Mouse (Mus musculus) myocyte (in vitro differentiated cells): ENCODE measurements around the gene Mtss1l.

ENCODE experiments used
- POLR2A ChIP-seq: IDR thresholded peaks from one replicate; pipeline ENCODE4 v1.6.1; 2011; ENCODE audit warnings: low read depth, mild to moderate bottlenecking, control low read depth, moderate library complexity; ENCODE audit not compliant: insufficient read length
- TCF12 ChIP-seq: IDR thresholded peaks from one replicate; pipeline ENCODE4 v1.6.1; 2011; ENCODE audit warnings: mild to moderate bottlenecking, control low read depth; ENCODE audit not compliant: poor library complexity, insufficient read depth, severe bottlenecking

DNA sequence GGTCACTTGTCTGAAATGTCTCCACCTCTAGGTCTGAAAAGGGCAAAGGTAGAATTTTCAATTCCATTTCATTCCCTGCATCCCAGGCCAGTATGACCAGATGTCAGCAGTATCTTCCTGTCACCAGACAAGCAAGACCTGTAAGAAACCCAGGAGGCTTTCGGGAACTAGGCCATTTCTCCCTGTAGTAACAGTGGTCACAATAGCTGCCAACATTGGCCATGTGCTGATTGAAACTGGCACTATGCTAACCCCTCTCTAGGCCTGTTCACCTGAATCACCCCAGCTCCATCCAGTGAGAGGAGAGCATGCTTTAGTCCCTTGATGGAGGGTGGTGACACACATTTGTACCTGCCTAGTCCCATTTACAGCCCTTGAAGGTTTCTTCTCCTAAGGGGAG lies 46.7 kb upstream of the Mtss1l start:
- TF ChIP-seq TCF12 (no peak), POLR2A (no peak)
